In genomic region chr10:60350805-60351167, GRCm38 (mm10) we compare ENCODE assay signal across 7 mouse cellular contexts. TPM values are rescaled to one million over a fixed set of nuclear protein-coding genes. Genes with fewer than 3 reads are reported as not detected.
DNase-seq lines count a peak whose midpoint lies in the region; ATAC-seq and TF ChIP-seq lines count a peak whose summit lies in the region.

No protein-coding gene starts in this region.

- peak; percentile 97 for DNase-seq in NIH3T3 (ENCODE audit: low read depth)
- peak; percentile 83 for DNase-seq in brain, embryonic 14.5 days (ENCODE audit: low read depth)
- DNase-seq in forebrain, postnatal 0 days = peak; percentile 59
- DNase-seq in hindbrain, embryonic 11.5 days (ENCODE audit: low spot score) = peak; percentile 85
- peak; percentile 62 to 82 for DNase-seq in left cerebral cortex, postnatal 25 days (ENCODE audit: low spot score in 2 of 2)
- peak; percentile 97 to 98 for DNase-seq in spleen, postnatal 10 days (ENCODE audit: low spot score in 2 of 2)

- H3K4me3 ChIP-seq in forebrain, postnatal 0 days (ENCODE audit: low read depth, low read length) = no peak overlapping the region
- no peak overlapping the region for H3K4me3 ChIP-seq in hindbrain, embryonic 11.5 days (ENCODE audit: low read depth, low read length)

- H3K4me2 ChIP-seq in forebrain, postnatal 0 days (ENCODE audit: low read depth) = no peak overlapping the region
- H3K4me2 ChIP-seq in hindbrain, embryonic 11.5 days (replicated peaks; ENCODE audit: low read depth, low read length) = no peak overlapping the region

- no peaks in the 10 kb centered on the region for H3K4me1 ChIP-seq in forebrain, postnatal 0 days (ENCODE audit: insufficient read depth)
- peaks cover 10% of the 10 kb centered on the region for H3K4me1 ChIP-seq in hindbrain, embryonic 11.5 days (replicated peaks; ENCODE audit: control insufficient read depth, insufficient read depth, low read length)

- intact Hi-C loops in left cerebral cortex, postnatal 25 days (cut with DNase I) = no loop called here

- TF ChIP-seq POLR2A in brain, embryonic 14.5 days (IDR thresholded peaks at IDR 0.05; ENCODE audit: borderline replicate concordance, extremely low read depth, insufficient read depth, insufficient read length, poor library complexity, severe bottlenecking) = no peak

- H3K9ac ChIP-seq in forebrain, postnatal 0 days = no peak overlapping the region
- no peak overlapping the region for H3K9ac ChIP-seq in hindbrain, embryonic 11.5 days (ENCODE audit: low read depth, low read length)

- no peak overlapping the region for H3K27ac ChIP-seq in forebrain, postnatal 0 days (ENCODE audit: low read depth, low read length)
- no peak overlapping the region for H3K27ac ChIP-seq in hindbrain, embryonic 11.5 days (ENCODE audit: low read depth, low read length)

- TF ChIP-seq CTCF in brain, embryonic 14.5 days (IDR thresholded peaks at IDR 0.05; ENCODE audit: borderline replicate concordance, extremely low read depth, insufficient read depth, insufficient read length) = no peak
- TF ChIP-seq CTCF in forebrain, postnatal 0 days (IDR thresholded peaks at IDR 0.05; ENCODE audit: low read depth) = no peak

- H3K27me3 ChIP-seq in forebrain, postnatal 0 days (ENCODE audit: insufficient read depth, low read length) = peaks cover 8% of the 10 kb centered on the region
- peaks cover 12% of the 10 kb centered on the region for H3K27me3 ChIP-seq in hindbrain, embryonic 11.5 days (ENCODE audit: control insufficient read depth, insufficient read depth, low read length)

- no peaks in the 10 kb centered on the region for H3K36me3 ChIP-seq in forebrain, postnatal 0 days (ENCODE audit: insufficient read depth)
- no peaks in the 10 kb centered on the region for H3K36me3 ChIP-seq in hindbrain, embryonic 11.5 days (ENCODE audit: control insufficient read depth, insufficient read depth, low read length)

- WGBS in forebrain, postnatal 0 days = 45% methylated on average over 3 of the region's 3 CpGs
- WGBS in hindbrain, embryonic 11.5 days = 50% methylated on average over 3 of the region's 3 CpGs

- no peaks in the 10 kb centered on the region for H3K9me3 ChIP-seq in forebrain, postnatal 0 days (ENCODE audit: low read length)
- no peaks in the 10 kb centered on the region for H3K9me3 ChIP-seq in hindbrain, embryonic 11.5 days (ENCODE audit: control insufficient read depth, low read length)

- peak; percentile 44; the same call in 1 of the 2 replicates for ATAC-seq in forebrain, postnatal 0 days
- ATAC-seq in hindbrain, embryonic 11.5 days (ENCODE audit: low FRiP score) = no peak
- peak; percentile 65 for ATAC-seq in megakaryocyte-erythroid progenitor cell, adult 5-6 weeks (replicated peaks; ENCODE audit: low FRiP score, low TSS enrichment, poor library complexity, severe bottlenecking)

RNA-seq across cellular contexts. Expression of gene Vsir, which starts 4.1 kb away (rescaled TPM):
- polyA plus RNA-seq in brain, embryonic 14.5 days (2012; rRNA removed) = 5.1 and 6.9 TPM in 2 replicates
- total RNA-seq in forebrain, postnatal 0 days (2014; rRNA removed) = 6.8 and 9.3 TPM in 2 replicates
- polyA plus RNA-seq in forebrain, postnatal 0 days (2015; fragmentation: Nextera tagmentation; extraction: Ambion mirVana) = 2.5 TPM in 2 replicates
- 1.3 and 2.5 TPM in 2 replicates for polyA plus RNA-seq in hindbrain, embryonic 11.5 days (2014; fragmentation: Nextera tagmentation; extraction: Ambion mirVana)
- 10 to 100 TPM; 26.6 to 32.3 TPM for total RNA-seq in left cerebral cortex, postnatal 25 days (2021)
- 4.1 and 4.7 TPM in 2 replicates for total RNA-seq in megakaryocyte-erythroid progenitor cell, adult 5-6 weeks (2014; fragmentation: Nextera tagmentation)
- 3.3 and 4.7 TPM in 2 replicates for total RNA-seq in megakaryocyte-erythroid progenitor cell, adult 5-6 weeks (2017)

RNA-seq across cellular contexts. Expression of gene Gm17455, which starts 48.7 kb away (rescaled TPM):
- polyA plus RNA-seq in brain, embryonic 14.5 days (2012; rRNA removed) = 6.5 and 9.1 TPM in 2 replicates
- total RNA-seq in forebrain, postnatal 0 days (2014; rRNA removed) = 4.7 and 5.4 TPM in 2 replicates
- polyA plus RNA-seq in forebrain, postnatal 0 days (2015; fragmentation: Nextera tagmentation; extraction: Ambion mirVana) = 9.4 and 10.6 TPM in 2 replicates
- 6.3 and 8.3 TPM in 2 replicates for polyA plus RNA-seq in hindbrain, embryonic 11.5 days (2014; fragmentation: Nextera tagmentation; extraction: Ambion mirVana)
- total RNA-seq in left cerebral cortex, postnatal 25 days (2021) = 1 to 10 TPM in 1 of 2 experiments, under 1 TPM in 1; 0.44 to 1.3 TPM
- not detected in 2 replicates for total RNA-seq in megakaryocyte-erythroid progenitor cell, adult 5-6 weeks (2014; fragmentation: Nextera tagmentation)
- total RNA-seq in megakaryocyte-erythroid progenitor cell, adult 5-6 weeks (2017) = not detected in 2 replicates
